Mouse (Mus musculus): ENCODE results near the gene Mtmr6.

- TF ChIP-seq POLR2A (IDR thresholded peaks at IDR 0.05; ENCODE audit: insufficient read depth, low read depth, low read length) (no peak), CTCF (IDR thresholded peaks at IDR 0.05) (no peak)
Measured at GRCm38 (mm10) chr14:60256356-60256755, 8.7 kb upstream of the Mtmr6 start.
